Mouse (Mus musculus): ENCODE measurements around the gene Rab3b.

- TF ChIP-seq CTCF (IDR thresholded peaks at IDR 0.05; ENCODE audit: control insufficient read depth, insufficient read depth, insufficient read length) (no peak), MYOG (IDR thresholded peaks at IDR 0.05; ENCODE audit: control insufficient read depth, extremely low read depth, insufficient read length) (no peak), MAX (IDR thresholded peaks at IDR 0.05) (no peak), MYOD1 (IDR thresholded peaks at IDR 0.05; ENCODE audit: control insufficient read depth, insufficient read length, low read depth) (no peak), USF1 (IDR thresholded peaks at IDR 0.05; ENCODE audit: low read depth) (no peak), CEBPB (IDR thresholded peaks at IDR 0.05; ENCODE audit: low read depth) (no peak)
These were observed 111.7 kb downstream of the Rab3b start for GRCm38 (mm10) chr4:108990571-108990970.

Measured in C2C12 (cell line).